Mouse (Mus musculus): Measurements from ENCODE around the gene E330034G19Rik.
"Not testable (repeated sequence)": the region's sequence is repeated elsewhere in the genome, so short reads cannot be mapped to it uniquely, and the experiment has no call there.

Gene E330034G19Rik

DNA sequence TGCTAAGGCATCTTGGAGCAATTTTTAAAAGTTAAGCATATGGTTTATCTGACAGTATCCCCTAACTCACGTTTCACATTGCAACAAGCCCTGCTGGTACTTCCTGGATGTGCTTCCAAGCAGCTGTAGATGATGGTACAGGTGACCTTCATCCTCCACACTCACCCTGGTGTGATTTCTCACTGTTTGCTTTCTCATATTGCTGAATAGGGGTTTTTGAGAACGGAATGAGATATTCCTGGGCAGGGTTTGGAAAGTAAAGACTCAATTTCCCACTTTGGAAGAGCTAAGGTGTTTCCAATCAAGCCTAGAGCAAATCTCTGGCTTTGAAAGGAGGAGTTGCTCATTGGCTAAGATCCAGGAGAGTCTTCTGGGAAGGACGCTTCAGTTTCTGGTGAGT is at the start of gene E330034G19Rik:
Gene E330034G19Rik, plus strand, starts transcription at position 301 of the 400 bp plus-strand sequence.
- DNase-seq (ENCODE audit: low spot score in 2 of 2): no peak

DNA sequence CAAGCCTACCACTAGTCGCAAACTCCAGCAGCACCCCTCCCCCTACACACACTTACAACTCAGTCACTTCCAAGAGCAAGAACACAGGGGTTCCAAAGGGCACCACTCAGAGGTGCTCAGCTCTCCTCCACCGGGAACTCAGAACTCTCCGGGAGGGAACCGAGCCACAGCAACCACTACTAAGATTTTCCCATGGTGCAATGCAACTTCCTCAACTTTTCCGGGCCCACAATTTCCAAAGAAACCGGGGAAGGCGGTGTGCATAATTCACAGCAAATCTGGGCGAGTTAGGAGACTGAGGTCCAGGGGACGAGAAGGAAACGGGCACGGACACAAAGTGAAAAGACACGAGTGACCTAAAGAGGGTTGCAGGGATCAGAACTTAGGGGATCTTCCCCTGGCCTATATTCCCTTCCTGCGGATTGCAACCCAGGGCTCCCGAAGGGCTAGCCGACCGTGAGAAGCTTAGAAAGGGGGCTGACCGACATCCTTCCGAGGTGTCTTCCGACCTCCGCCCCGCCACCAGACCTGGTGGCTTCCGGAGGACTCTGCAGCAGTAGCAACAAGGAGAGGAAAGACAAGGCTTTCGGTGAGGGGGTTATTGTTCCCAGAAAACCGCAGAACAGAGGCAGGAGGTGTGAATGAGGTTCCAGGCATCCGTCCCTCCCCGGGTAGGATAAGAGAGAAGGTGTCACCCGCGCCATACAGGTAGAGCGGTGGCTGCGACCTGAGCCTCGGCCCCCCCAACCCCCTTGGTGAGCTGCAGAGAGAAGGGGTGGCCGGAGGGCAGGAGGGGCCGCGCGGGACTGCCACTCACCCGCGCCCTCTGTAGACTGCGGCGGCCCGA is 48.5 kb upstream of the E330034G19Rik start:
- peak in 1 of 2 experiments; percentile 20 for DNase-seq (ENCODE audit: low spot score in 2 of 2)

DNA sequence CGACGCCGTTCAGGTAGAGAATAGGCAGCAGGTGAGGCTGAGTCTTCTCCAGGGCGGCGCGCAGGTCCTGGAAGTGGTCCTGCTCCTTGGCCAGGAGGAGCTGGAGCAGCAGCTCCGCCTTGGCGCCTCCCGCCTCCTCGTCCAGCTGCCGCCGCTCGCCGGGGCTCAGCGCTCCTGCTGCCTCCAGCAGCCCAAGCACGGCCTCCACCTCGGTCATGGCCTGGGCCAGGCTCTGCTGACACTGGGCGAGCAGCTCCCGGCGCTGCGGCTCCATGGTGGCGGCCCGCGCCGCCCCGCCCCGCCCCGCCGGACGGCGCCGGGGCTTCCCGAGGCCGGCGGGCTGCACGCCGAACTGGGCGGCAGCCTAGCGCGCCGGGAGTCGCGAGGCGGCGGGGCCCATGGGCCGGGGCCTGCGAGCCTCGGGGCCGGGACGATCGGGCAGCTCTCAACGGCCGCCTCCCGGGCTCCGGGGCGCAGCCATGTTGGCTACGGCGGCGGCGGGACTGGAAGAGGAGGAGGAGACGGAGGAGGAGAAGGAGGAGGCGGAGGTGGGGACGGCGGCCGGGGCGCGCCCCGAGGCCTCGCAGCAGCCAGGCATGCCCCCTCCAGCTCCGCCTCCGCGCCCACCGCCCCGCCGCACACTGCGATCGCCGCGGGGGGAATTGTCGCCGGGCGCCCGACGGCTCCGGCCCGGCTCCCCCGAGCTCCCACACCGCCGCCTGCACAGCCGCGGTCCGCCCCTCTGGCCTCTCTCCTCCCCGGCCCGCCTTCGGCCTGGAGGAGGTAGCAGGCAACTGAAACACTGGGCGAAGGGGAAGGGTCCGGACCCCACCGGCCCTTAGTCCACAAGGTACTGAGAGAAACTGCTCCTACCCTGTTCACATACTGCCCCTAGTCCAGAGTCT is 47.6 kb upstream of the E330034G19Rik start, which contains the start of gene Dlg5:
Gene Dlg5, minus strand, starts transcription at position 744 of the 905 bp plus-strand sequence.
- DNase-seq (ENCODE audit: low spot score in 2 of 2): peak; percentile 28 to 29

DNA sequence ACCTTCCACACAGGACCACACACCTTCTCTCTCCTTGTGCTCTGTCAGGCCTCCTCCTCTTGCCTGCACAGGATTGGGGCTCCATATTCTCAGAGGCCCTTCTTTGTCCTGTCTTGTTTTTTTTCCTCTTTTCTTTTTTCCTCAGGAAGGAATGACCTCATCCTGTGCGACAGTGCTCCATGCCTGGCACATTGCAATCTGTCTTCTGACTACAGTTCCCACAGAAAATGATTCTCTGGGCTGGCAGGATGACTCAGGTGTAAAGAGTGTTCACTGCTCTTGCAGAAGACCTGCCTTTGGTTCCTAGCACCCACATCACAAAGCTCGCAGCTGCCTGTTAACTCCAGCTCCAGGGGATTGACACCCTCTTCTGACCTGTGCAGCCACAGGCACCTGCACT is 43.1 kb upstream of the E330034G19Rik start:
- no peak for DNase-seq (ENCODE audit: low spot score in 2 of 2)

DNA sequence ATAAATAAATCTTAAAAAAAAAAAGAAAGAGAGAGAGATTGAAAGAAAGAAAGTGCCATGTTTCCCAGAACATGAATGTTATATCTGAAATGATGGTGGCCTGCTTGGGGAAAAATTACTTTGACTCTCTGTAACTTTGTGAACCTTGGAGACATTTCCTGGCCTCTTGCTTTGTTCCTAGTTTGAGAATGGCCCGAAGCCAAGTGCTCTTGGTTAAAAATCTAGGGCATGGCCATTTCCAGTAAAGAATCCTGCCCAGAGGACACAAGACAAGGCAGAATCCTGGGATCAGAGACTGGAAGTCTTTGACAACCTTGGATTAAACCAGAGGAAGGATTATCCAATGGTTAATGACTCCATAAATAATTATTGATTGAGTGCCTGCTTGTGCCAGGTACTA is 41.7 kb upstream of the E330034G19Rik start:
- no peak for DNase-seq (ENCODE audit: low spot score in 2 of 2)

DNA sequence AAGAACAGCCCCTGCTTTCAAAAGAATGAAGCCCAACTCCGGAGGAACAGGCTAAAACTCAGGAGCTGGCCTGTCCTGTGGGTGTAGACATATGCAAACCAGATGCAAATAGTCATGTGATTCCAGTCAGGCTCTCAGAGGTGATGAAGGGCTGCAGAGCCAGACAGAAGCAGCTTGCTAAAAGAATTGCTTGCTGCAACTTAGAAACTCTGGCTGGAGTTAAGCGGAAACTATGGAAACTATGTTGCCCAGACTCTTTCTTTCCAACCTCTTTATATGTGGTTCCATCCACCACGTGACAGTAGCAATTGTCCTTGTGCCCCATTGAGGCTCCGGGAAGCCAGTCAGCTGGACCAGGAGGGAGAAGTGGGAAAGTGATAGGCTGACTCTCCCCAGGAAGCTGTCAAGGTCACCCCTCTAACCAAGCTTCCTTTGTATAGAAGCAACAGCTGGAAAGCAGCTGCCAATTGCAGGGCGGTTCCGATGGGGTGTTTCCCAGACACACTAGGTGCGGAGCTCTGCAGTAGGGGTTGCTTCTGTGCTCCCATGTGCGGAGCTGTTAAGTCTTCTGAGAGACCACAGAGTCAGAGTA is 39.3 kb upstream of the E330034G19Rik start:
- no peak for DNase-seq (ENCODE audit: low spot score in 2 of 2)

DNA sequence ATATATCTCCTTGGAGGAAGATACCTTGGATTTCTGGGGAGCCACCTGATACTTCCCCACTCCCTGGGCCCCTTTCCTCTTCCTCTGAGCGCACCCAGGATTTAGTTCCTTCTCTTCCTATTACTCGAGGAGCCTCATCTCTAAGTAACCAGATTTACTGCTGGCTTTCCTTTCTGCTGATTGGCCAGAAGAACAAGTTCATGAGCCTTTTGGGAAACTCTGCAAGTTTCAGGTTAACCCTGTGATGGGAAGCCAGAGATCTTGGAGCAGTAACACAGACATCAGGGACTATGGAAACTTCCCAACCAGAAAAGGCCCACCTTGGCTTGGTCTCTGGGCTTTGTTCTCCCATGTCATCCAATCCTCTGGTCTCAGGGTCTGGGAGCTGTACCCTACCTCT is 37.1 kb upstream of the E330034G19Rik start:
- DNase-seq (ENCODE audit: low spot score in 2 of 2): no peak

DNA sequence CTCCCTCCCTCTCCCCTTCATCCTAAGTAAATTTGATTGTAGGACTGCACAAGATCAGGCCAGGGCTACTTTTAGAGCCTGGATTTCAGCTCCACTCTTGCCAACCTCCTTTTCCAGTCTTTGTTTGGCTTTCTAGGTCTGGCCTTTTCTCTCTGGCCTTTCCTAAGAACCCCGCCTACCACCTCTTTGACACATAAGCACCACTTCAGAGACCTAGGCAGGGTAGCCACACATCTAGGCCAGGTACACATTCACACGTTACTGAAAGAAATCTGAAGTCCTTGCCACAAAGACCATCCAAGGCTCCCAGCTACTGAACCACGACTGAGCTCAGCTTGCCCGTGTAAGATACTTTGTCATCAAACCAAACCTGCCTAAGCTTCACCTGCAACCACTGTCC is 32.6 kb upstream of the E330034G19Rik start:
- DNase-seq (ENCODE audit: low spot score in 2 of 2): no peak

DNA sequence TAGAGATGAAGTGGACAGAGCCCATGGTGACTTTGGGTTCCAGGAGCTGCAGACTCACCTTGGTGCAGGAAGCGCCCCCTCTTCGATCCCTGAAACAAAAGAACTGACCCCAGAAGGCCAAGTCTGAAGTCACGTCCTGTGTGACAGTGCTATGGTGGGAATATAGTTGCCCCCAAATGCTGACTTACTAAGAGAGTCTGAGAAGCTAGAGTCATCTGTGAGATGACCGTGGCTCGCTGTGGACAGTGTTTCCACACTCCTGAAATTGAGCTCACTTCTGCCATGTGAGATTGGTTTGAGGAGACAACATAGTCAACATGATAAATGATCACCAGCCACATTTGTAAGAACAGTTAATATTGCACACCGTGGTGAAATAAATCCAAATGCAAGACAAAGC is 30.6 kb upstream of the E330034G19Rik start:
- no peak for DNase-seq (ENCODE audit: low spot score in 2 of 2)

DNA sequence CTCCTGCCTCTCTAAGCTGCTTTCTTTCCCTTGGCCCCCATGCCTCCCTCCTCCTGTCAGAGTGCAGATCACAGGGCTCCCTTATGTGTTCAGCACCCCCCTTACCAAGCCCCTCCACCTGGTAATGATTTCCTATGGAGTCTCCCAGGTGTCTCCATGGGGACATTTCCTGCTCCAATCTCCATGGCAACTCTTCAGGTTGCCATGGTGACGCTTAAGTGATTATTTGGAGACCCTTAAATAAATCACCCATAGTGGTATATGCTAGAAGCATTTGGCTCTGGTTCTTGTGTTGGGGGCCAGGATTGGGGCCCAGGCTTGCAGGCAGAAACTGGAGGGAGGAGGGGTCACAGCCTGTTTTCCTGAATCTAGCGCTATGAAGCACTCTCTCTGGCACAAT is 30.1 kb upstream of the E330034G19Rik start:
- no peak for DNase-seq (ENCODE audit: low spot score in 2 of 2)

DNA sequence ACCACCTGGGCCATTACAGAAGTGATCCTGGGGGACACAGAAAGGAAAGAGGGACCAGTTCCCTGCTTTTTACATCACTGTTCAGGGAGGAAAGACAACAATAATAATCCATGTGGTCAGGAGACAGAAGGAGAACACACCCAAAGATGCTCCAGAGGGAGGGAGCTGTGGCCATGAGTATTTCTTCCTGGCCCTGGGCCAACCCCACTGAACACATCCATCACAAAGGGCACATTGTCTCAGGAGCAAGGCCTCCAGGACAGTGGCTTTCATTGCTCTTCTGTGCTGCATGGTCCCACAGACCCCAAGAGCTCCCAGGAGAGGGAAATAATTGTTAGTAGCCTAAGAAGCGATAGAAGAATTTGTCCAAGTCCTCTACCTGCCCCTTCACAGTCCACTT is 23.4 kb upstream of the E330034G19Rik start:
- DNase-seq (ENCODE audit: low spot score in 2 of 2): no peak

DNA sequence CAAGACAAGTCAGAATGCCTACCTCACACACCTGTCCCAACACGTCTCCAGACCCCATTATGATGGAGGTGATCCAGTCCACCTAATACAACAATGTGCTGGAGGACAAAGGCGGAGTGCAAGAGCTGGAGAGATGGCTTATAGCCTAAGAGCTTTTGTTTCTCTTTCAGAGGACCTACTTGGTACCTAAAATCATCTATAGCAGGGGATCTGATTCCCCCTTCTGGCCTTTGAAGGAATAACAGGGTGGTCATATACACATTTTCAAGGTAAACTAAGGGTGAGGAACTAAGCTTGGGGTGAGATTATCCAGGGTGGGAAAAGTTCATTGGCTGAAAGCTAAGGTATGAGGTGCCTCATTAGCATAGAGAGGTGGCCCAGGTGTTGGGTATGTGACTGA is 19.4 kb upstream of the E330034G19Rik start:
- no peak for DNase-seq (ENCODE audit: low spot score in 2 of 2)

DNA sequence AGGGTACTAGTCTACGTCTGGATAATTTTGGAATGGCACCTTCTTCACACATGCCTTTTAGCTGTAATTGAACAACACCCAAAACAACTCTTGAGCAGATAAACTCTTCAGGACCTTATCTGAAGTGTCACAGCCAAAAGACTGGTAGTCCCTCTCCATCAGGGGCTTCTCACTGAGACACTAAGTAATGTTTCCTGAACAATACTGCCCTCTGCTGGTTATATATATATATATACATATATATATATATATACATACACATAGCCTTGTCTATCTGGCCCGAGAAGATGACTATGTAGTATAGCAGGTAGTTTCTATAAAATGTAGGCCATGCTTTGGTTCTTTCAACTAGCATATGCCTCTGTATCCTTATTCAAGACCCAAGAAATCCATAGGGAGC is 17.5 kb upstream of the E330034G19Rik start:
- DNase-seq (ENCODE audit: low spot score in 2 of 2): no peak

DNA sequence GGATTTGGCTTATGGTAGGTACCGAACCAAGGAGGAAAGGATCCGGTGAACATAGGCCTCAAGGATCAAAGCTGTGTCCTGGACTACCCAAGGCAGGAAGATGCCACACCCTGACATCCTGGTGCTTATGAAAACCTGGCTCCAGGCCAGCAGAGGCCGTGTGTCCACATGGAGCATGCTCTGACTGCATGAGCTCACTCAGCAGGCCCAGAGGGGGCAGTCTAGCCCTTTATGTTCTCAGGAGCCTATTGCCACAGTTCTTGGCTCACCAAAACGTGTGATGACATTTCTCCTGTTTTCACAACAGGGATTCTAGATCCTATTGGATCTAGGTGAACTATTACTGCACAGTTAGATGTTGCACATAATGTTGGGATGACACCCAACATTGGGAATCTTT is 11.7 kb upstream of the E330034G19Rik start:
- no peak for DNase-seq (ENCODE audit: low spot score in 2 of 2)

DNA sequence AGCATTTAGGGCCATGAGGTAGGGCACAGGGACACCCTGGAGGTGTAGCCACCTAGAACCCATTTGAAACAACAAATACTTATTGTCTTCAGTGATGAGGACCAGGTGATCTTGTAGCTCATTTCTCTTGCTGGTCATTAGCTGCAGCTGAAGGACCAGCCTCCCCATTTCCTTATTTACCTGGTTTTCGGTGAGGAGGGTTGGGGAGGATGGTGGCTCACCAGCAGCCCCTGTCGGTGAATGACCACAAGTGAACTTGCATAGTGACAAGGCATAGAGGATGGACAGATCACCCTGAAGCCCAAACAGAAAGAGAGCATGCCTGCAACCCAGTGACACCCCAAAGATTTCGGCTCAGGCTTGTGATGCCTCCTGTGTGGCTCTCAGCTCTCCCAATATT is 10.7 kb upstream of the E330034G19Rik start:
- DNase-seq (ENCODE audit: low spot score in 2 of 2): no peak

DNA sequence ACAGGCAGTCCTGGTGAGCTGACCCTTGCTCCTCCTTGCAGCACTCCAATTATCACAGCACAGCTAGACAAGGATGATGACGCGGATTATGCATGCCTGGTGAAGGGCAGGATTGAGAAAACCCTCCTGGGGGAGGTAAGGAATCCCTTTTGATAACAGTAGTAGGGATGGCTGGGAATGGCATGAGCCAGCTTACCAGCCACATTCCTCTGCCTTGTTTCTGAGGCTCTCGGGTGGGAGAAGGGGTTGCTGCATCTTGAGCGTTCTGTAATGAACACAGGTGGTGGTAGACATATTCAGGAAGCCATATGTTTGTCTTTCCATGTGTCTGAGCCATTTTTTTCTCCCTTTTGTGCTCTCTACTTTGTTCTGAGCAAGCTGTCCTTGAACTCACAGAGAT is 6.9 kb upstream of the E330034G19Rik start:
- DNase-seq (ENCODE audit: low spot score in 2 of 2): no peak

DNA sequence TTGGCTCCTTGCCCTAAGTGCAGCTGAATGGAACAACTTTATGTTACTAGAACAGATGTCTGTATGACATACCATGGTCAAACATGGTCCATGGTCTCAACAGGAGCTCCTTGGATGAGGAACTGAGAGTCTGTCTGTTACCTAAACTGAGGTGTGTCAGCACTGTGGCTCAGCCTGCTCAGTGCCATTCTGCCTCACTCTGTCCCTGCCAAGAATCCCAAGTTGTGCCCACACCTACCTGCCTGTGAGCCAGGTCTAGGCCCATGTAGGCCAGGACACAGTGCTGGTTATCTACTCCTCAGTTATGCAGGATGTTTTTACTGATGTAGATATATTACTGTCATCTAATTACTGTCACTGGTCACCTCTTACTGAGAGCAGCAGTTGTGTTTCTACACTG is 2.3 kb upstream of the E330034G19Rik start:
- no peak for DNase-seq (ENCODE audit: low spot score in 2 of 2)

DNA sequence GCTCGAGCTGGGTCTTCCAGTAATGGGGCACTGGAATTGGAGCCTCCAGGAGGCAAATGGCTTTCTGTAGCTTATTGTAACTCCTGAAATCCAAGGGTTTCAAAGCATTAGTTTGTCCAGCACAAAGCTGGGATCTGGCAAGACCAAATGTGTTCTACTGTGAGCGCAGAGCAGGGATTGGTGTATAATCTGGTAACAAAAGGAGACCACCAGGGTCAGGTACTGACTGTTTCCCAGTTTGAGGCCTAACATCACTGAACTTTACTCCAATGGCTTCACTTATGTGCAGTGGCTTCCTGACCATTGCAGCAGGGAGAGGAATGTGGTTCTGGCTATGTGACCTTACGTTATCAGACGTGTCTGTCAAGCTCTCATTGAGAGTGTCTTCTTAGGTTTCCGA is 617 bp downstream of the E330034G19Rik start:
- DNase-seq (ENCODE audit: low spot score in 2 of 2): no peak

DNA sequence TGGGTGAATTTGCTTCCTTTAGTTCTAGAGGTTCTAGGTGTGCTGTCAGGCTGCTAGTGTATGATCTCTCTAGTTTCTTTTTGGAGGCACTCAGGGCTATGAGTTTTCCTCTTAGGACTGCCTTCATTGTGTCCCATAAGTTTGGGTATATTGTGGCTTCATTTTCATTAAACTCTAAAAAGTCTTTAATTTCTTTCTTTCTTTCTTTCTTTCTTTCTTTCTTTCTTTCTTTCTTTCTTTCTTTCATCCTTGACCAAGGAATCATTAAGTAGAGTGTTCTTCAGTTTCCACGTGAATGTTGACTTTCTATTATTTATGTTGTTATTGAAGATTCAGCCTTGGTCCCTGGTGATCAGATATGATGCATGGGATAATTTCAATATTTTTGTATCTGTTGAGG is 9.1 kb downstream of the E330034G19Rik start:
- not testable (repeated sequence) for DNase-seq (ENCODE audit: low spot score in 2 of 2)

DNA sequence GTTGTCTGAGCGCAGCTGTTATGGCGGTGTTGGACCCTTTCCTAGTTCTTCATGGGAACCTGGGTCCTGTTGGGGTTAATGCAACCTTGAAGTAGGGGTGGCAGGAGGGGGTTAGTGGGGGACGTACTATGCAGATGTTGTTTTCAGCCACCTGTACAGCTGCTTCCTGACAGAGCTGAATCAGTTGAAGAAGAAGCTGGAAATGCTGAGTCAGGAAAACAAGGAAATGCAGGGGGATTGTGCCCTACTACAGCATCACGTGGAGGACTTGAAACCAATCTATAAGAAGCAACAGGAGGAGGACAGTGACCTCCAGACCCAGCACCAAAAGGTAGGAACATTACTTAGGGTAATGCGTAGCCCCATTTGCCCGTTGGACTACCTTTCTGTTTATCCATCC is 13.7 kb downstream of the E330034G19Rik start:
- DNase-seq (ENCODE audit: low spot score in 2 of 2): no peak

DNA sequence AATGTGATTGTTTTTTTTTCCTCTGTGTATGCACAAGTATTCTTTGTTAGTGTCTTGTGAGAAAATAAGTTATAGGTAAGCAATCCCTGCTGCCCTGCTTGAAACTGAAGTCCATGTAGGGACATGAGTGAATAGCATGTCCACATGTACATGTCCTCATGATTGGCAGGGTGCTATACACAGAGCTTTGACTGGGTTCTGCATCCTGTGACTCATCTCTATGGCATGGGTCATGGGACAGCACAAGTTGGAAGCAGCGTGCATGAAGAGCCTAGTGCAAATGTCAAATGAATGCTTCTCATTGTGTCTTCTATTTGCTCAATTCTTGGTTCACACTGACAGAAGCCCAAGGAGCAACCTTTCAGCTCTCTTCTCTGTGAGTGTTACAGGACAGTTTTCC is 14.1 kb downstream of the E330034G19Rik start:
- no peak for DNase-seq (ENCODE audit: low spot score in 2 of 2)

DNA sequence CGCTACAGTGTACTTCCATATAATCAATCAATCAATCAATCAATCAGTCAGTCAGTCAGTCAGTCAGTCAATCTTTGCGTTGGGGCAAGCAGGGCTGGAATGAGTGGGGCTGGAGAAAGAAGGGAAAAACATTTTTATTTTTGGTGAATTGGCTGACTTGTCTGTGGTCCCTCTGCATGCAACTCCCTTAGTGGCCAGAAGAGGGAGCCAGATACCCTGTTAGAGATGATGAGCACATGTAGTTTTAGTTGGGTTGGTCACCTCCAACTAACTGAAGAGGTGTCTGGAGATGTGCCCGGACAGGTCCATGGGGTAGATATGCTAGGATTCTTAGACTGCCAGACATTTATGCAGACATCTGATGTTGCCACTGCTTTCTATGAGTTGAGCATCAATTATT is 18.1 kb downstream of the E330034G19Rik start:
- DNase-seq (ENCODE audit: low spot score in 2 of 2): peak; percentile 60 to 66

All from frontal cortex, postnatal 25 days (tissue).